Mouse (Mus musculus) liver, embryonic 14.5 days (tissue): ENCODE results near the gene Fsd1.

Experiments
- CTCF ChIP-seq: IDR thresholded peaks from 2 replicates; pipeline ENCODE4 v1.5.1; 2016; ENCODE audit warnings: antibody characterized with exemption, low read depth, control low read depth
- EP300 ChIP-seq: IDR thresholded peaks from 2 replicates; pipeline ENCODE4 v1.6.1; 2016; ENCODE audit warnings: antibody characterized with exemption, low read depth

DNA sequence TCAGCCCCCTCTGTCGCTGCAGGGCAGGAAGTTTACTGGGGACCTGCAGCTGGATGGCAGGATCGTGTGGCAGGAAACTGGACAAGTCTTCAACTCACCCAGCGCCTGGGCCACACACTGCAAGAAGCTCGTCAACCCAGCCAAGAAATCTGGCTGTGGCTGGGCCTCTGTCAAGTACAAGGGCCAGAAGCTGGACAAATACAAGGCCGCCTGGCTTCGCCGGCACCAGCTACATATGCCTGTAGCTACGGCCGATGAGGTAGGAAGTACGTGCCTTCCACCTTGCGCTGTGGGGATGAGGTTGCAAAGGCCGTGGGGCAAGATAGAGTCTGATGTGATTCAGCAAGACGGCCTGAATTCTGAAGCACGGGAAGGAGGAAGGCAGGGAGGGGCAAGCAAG is 23.9 kb downstream of the Fsd1 start:
- TF ChIP-seq EP300, result no peak
- TF ChIP-seq CTCF, result no peak
